Mouse (Mus musculus): ENCODE data around the gene Ambra1.

Ambra1 gene

GRCm38 (mm10) chr2:91959544-91960410 is 229.8 kb downstream of the Ambra1 start:
- no peak for DNase-seq (ENCODE audit: low spot score in 2 of 2)

DNA sequence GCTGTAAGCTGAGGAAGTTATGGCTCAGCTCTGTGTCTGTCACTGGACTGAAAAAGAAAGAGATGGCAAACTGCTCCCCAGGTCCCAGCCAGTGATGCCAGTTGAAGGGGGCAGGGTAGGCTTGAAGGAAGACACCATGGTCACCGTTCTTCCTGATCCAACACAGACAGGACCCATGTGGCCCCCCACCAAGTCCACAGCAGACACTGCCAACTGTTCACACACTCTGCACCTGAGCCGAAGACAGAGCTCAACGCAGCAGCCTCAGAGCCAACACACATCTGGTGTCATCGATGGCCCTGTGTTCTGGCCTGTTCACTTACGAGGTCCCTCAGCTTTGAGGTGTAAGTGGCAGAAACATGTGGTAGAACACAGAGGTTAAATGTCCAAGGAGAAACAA is 230.5 kb downstream of the Ambra1 start:
- DNase-seq (ENCODE audit: low spot score in 2 of 2): no peak

DNA sequence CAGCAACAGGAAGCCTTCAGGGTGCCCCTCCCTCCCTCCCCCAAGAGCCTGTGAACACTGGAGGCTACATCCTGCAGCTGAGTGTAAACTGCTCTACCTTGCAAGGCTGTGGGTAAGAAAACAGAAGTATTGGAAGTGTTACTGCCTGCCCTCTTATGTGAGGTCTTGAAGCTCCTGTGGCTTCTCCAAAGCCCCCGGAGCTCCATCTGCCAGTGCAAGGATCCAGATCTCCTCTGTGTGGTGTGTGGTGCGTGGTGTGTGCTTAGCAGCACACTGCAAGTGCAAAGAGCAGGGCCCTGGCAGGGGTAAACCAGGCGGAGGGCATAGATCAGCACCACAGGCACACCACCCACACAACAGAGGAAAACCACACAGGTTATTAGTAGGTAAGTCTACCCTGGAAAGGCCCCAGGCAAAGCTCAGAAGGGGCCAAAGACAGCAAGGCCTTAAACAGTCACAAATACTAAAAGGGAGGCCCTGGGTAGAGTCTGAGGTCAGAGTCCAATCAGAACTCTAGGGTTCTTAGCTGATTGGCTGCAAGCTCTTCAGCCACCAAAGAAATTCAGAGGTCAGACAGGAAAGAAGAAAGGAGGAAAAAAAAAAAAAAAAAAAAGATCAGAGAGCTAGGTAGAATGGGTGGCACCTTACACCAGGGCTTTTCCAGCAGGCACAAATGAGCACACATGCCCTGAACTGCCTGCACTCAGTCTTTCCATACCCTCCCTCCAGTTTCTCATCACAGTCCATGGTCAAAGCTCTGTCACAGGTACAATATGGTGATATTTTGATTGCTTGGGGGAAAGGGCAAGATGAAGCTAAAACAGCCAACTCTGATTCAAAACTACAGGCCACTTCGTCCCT is 232.2 kb downstream of the Ambra1 start:
- no peak for DNase-seq (ENCODE audit: low spot score in 2 of 2)

GRCm38 (mm10) chr2:91962864-91963401 is 233.0 kb downstream of the Ambra1 start:
- no peak for DNase-seq (ENCODE audit: low spot score in 2 of 2)

DNA sequence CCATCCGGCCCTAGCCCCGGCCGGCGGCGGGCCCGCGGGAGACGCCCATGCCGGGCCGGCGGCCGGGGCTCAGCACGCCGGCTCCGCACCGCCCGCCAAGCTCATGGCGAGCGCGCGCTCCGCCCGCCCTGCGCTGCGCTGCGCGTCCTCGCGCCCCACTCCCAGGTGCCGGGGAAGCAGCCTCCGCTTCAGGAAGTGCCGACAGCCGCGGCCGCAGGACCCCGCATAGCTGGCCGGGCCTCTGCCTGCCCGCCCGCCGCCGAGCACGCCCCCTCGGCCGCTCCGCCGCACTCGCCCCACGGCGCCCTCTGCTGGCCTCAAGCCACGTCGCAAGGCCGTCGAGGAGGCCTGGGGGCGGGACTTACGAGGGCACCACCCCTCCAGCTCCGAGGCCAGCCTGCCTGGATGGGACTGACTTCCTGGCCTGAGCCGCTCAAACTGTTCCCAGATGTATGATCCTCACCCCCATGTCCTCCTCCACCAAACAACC is 233.6 kb downstream of the Ambra1 start:
- DNase-seq (ENCODE audit: low spot score in 2 of 2): peak; percentile 88 to 94

GRCm38 (mm10) chr2:91964610-91965204 is 234.8 kb downstream of the Ambra1 start:
- no peak for DNase-seq (ENCODE audit: low spot score in 2 of 2)

DNA sequence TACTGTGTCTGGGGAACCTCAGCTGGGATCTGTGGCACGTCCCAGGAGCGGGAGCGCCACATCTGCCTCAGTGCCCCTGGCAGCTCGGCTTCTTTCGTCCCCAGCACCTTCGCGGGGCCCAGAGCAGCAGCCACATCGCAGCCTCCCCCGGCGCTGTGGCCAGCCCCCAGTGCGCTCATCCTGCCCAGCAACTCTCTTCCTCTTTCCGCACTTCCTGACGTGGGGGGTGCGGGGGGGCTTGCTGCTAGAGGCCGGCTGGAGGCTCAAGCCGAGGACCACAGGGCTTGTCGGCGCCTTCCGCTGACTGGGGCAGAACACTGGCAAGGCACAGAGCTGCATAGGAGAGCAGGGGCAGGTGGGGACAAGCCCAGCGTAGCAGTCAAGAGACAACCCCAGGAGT is 235.5 kb downstream of the Ambra1 start:
- DNase-seq (ENCODE audit: low spot score in 2 of 2): no peak

- no peak for DNase-seq (ENCODE audit: low spot score in 2 of 2)
Measured at GRCm38 (mm10) chr2:91966367-91966766, 236.4 kb downstream of the Ambra1 start.

DNA sequence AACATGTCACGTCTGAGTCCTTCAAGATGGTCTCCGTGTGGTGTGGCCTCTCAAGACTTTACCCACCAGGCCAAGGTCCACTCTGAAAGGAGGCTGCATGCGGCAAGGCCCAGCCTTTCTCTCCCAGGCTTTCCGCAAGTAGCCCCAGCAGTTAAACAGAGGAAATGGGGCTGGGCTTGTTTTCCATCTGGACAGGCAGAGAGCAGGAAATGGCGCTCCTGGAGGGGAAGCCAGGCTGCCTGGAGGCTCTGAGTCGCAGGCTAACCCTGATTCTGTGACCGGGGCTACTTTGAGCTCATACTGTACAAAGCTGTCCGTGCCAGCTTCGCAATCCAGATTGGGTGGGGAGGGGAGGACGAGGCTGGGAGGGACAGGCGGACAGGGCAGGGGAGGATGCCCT is 238.0 kb downstream of the Ambra1 start:
- no peak for DNase-seq (ENCODE audit: low spot score in 2 of 2)

Data from frontal cortex, postnatal 10 days (tissue).